Mouse (Mus musculus) gonadal fat pad, adult 2 months (tissue): ENCODE results near the gene Cbr3. TPM values are rescaled to one million over a fixed set of nuclear protein-coding genes. Genes with fewer than 3 reads are reported as not detected.

ENCODE experiments used
- DNase-seq: peaks from one replicate; pipeline ENCODE4 v3.0.0-alpha.2; 2012; ENCODE audit warnings: low read depth
- polyA plus RNA-seq: library from polyadenylated mRNA; depleted of rRNA; stranded (reverse); fragments of >200 nt; gene quantifications from 2 replicates; pipeline ENCODE4 v1.2.3, GENCODE M21; 2012; rRNA removed

The Cbr3 gene
- polyA plus RNA-seq, 1 experiment = 18.6 TPM

GRCm38 (mm10) chr16:93711411-93712188 is 28.6 kb downstream of the Cbr3 start, which contains the start of gene Dop1b:
Gene Dop1b, plus strand, starts transcription at chr16:93711904.
- DNase-seq = peak; percentile 69

GRCm38 (mm10) chr16:93712189-93712885 is 29.3 kb downstream of the Cbr3 start:
- DNase-seq = no peak

- no peak for DNase-seq
Measured at GRCm38 (mm10) chr16:93712966-93713365, 30.0 kb downstream of the Cbr3 start.

GRCm38 (mm10) chr16:93714426-93714825 is 31.4 kb downstream of the Cbr3 start:
- DNase-seq = no peak

- no peak for DNase-seq
Measured at GRCm38 (mm10) chr16:93715826-93716225, 32.8 kb downstream of the Cbr3 start.

GRCm38 (mm10) chr16:93717299-93717703 is 34.3 kb downstream of the Cbr3 start:
- DNase-seq = no peak

- DNase-seq = no peak
Measured at GRCm38 (mm10) chr16:93721771-93722170, 38.8 kb downstream of the Cbr3 start.

- no peak for DNase-seq
Measured at GRCm38 (mm10) chr16:93722476-93722875, 39.5 kb downstream of the Cbr3 start.

GRCm38 (mm10) chr16:93725417-93726144 is 42.6 kb downstream of the Cbr3 start:
- no peak for DNase-seq

GRCm38 (mm10) chr16:93726186-93726585 is 43.2 kb downstream of the Cbr3 start:
- no peak for DNase-seq

GRCm38 (mm10) chr16:93728676-93729075 is 45.7 kb downstream of the Cbr3 start:
- DNase-seq = no peak

- DNase-seq = no peak
Measured at GRCm38 (mm10) chr16:93729801-93730721, 47.0 kb downstream of the Cbr3 start.

- DNase-seq = no peak
Measured at GRCm38 (mm10) chr16:93731310-93731709, 48.3 kb downstream of the Cbr3 start.

- DNase-seq = no peak
Measured at GRCm38 (mm10) chr16:93732875-93733569, 50.0 kb downstream of the Cbr3 start.

- DNase-seq = no peak
Measured at GRCm38 (mm10) chr16:93739251-93739650, 56.2 kb downstream of the Cbr3 start.

Other genes with a start within 250 kb of the Cbr3 start
- 6.3 and 9.0 TPM in 2 replicates for gene Setd4, start 79.2 kb upstream of the Cbr3 start, polyA plus RNA-seq
- gene Cbr1, start 77.4 kb upstream of the Cbr3 start, polyA plus RNA-seq = 150 and 196 TPM in 2 replicates
- gene Gm5678, start 55.1 kb upstream of the Cbr3 start, polyA plus RNA-seq = not detected in 2 replicates
- 67.5 and 77.6 TPM in 2 replicates for gene Dop1b, start 28.7 kb downstream of the Cbr3 start, polyA plus RNA-seq
- 9.4 and 11.1 TPM in 2 replicates for gene Morc3, start 148.9 kb downstream of the Cbr3 start, polyA plus RNA-seq
- 4.5 and 5.3 TPM in 2 replicates for gene Chaf1b, start 200.7 kb downstream of the Cbr3 start, polyA plus RNA-seq